Mouse (Mus musculus) liver, embryonic 16.5 days (tissue): ENCODE results near the gene Ogt. TPM values are rescaled to one million over a fixed set of nuclear protein-coding genes. Genes with fewer than 3 reads are reported as not detected.

Source experiments
- ATAC-seq: fragments of 200-750 bp; cut with Nextera tagmentation; 2 replicates; pipeline ENCODE4 v1.8.0; 2017; ENCODE audit warnings: low read depth, mild to moderate bottlenecking, moderate number of reproducible peaks, moderate library complexity
- H3K27ac ChIP-seq: fragments of 300-500 bp; sonication (generic); 2 replicates; pipeline ENCODE4 v1.5.1; 2014; ENCODE audit warnings: mild to moderate bottlenecking, low read length
- H3K27me3 ChIP-seq: fragments of 300-500 bp; sonication (generic); 2 replicates; pipeline ENCODE4 v1.6.1; 2014; ENCODE audit warnings: low read depth, low read length, mixed read lengths; ENCODE audit not compliant: control insufficient read depth, insufficient read depth
- H3K36me3 ChIP-seq: fragments of 300-500 bp; sonication (generic); 2 replicates; pipeline ENCODE4 v1.6.1; 2014; ENCODE audit warnings: mild to moderate bottlenecking; ENCODE audit not compliant: control insufficient read depth, insufficient read depth
- H3K4me1 ChIP-seq: fragments of 300-500 bp; sonication (generic); 2 replicates; pipeline ENCODE4 v1.6.1; 2014; ENCODE audit warnings: low read depth, low read length, mixed read lengths; ENCODE audit not compliant: control insufficient read depth
- H3K4me2 ChIP-seq: fragments of 300-500 bp; sonication (generic); 2 replicates; pipeline ENCODE4 v1.6.1; 2014; ENCODE audit warnings: low read depth, low read length, mixed read lengths
- H3K4me3 ChIP-seq: fragments of 300-500 bp; sonication (generic); 2 replicates; pipeline ENCODE4 v1.5.1; 2014; ENCODE audit warnings: low read depth, mild to moderate bottlenecking, low read length
- H3K9ac ChIP-seq: fragments of 300-500 bp; sonication (generic); 2 replicates; pipeline ENCODE4 v1.6.1; 2014; ENCODE audit warnings: low read depth, low read length
- H3K9me3 ChIP-seq: fragments of 300-500 bp; sonication (generic); replicated peaks from 2 replicates; pipeline ENCODE4 v1.6.1; 2016; ENCODE audit warnings: low read length; ENCODE audit not compliant: control insufficient read depth
- WGBS: fragments of 180-500 bp; shearing (Covaris S2); extraction: QIAGEN DNeasy Blood & Tissue Kit; methylation state at CpG from one replicate; pipeline ENCODE4 v1.1.7; 2014; ENCODE audit not compliant: insufficient replicate concordance; 5-methylcytosine and 5-hydroxymethylcytosine counted together
- polyA plus RNA-seq: library from polyadenylated mRNA; unstranded; fragments of >200 nt; fragmentation: Nextera tagmentation; extraction: Ambion mirVana; gene quantifications from 2 replicates; pipeline ENCODE4 v1.2.1, GENCODE M21; 2015

Gene Ogt
- polyA plus RNA-seq, 1 experiment from 2014 or later: 55.6 TPM

DNA sequence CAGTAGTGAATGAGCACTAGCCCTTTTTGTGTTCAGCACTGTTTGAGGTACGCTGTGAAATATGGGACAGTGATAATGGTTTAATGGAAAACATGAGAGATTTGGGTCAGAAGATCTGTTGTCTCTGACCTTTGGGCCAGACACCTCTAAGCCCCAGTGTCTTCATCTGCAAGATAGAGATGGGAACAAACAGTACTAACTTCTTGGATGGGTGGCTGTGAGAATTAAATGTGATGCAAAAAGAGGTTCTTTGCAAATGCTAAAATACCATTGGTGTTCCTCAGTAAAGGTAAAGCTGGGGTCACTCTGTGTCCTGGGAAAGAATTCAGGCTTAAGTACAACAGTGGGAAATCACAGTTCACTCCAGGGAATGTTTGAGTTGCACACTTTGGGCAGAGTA is 80.5 kb downstream of the Ogt start:
- Histone ChIP-seq H3K27ac (no peak overlapping the region), H3K4me1 (no peaks in the 10 kb centered on the region), H3K4me2 (no peak overlapping the region), H3K9me3 (no peaks in the 10 kb centered on the region), H3K4me3 (no peak overlapping the region), H3K36me3 (no peaks in the 10 kb centered on the region), H3K27me3 (no peaks in the 10 kb centered on the region), H3K9ac (no peak overlapping the region)
- no peak for ATAC-seq
- WGBS: 53% methylated on average over 1 of the region's 1 CpGs

DNA sequence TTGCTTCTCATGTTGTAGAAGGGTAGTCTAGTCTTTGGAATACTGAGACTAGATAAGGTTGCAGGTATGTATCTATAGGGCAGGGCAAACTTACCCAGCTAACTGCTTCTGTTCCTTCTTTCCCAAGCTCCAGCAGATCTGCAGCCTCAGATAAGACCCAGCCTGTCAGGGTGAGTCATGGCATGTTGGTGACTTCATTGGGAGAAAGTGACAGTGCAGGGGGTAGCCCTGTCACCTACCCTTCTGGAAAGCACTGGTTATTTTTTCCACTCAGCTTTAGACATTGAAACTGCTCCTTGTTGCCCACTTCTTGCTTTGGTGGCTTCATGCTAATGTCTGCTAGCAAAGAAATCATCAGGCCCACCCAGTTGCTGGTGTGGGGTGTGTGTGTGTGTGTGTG is 90.2 kb downstream of the Ogt start:
- no peak for ATAC-seq
- no peak overlapping the region for H3K9ac ChIP-seq
- H3K27me3 ChIP-seq: no peaks in the 10 kb centered on the region
- H3K9me3 ChIP-seq: no peaks in the 10 kb centered on the region
- no peak overlapping the region for H3K4me3 ChIP-seq
- no peak overlapping the region for H3K27ac ChIP-seq
- H3K4me1 ChIP-seq: no peaks in the 10 kb centered on the region
- no peak overlapping the region for H3K4me2 ChIP-seq
- H3K36me3 ChIP-seq: no peaks in the 10 kb centered on the region

DNA sequence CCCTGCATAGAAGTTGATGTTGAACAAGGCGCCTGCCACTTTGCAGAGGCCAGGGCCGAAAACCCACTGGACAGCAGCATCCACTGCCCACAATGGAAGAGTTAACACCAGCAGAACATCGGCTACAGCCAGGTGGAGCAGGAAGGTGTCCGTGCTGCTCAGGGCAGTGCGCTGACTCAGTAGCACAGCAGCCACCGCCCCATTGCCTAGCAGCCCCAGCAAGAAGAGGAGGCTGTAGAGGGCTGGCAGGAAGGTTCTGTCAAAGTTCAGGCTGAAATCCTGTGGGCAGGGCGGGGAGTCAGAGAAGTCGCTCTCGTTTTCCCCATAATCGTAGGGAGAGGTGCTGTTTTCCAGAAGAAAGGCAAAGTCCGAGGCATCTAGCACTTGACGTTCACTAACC is 92.8 kb downstream of the Ogt start:
- Histone ChIP-seq H3K4me2 (no peak overlapping the region), H3K27me3 (no peaks in the 10 kb centered on the region), H3K9me3 (no peaks in the 10 kb centered on the region), H3K4me3 (no peak overlapping the region), H3K36me3 (no peaks in the 10 kb centered on the region), H3K27ac (no peak overlapping the region), H3K4me1 (no peaks in the 10 kb centered on the region), H3K9ac (no peak overlapping the region)
- 51% methylated on average over 12 of the region's 12 CpGs for WGBS
- ATAC-seq: no peak

DNA sequence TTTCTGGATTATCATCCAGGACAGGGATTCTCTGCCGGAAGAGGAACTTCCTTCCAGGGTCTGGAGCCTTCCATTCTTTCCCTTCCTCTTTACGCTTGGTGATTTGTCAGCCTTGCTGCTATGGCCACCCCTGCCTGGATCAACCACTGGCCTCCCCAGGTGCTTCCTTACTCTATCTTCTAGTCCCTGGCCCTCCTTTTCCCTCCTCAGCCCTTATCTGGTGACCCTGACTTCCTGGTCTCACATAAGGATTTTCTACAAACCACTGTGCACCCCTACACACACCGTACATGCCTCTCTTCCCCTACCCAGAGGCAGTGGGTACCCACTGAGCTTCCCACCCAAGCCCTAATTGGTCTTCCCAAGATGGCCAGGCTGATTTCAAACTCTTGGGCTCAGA is 93.4 kb downstream of the Ogt start:
- 44% methylated on average over 3 of the region's 3 CpGs for WGBS
- Histone ChIP-seq H3K9me3 (no peaks in the 10 kb centered on the region), H3K27ac (no peak overlapping the region), H3K4me3 (no peak overlapping the region), H3K36me3 (no peaks in the 10 kb centered on the region), H3K27me3 (no peaks in the 10 kb centered on the region), H3K9ac (no peak overlapping the region), H3K4me1 (no peaks in the 10 kb centered on the region), H3K4me2 (no peak overlapping the region)
- ATAC-seq: no peak

DNA sequence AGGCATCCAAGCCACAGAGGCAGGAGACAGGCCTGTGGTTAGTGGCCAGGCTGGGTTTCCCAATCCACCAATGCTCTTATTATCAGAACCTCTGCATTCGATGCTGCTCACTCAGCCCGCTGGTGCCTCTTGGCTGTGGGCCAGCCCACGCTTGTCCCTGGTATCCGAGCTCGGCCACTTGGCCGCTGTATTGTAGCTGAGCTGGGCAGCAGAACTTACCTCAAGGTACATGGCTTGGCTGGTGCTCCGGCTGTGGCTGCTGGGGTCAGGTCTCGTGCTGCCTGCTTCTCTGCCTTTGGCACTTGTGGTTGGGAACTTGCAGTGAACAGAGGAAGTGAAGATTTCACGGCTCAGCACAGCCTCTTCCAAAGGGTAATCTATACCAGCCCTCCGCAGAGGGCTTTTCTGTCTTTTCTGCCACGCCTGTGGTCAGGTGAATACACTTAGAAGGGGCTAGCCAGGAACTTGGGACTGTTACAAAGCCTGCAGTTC is 94.0 kb downstream of the Ogt start, which contains the start of gene Cxcr3:
TSS of gene Cxcr3 (minus strand) at position 442 of the 492 bp plus-strand sequence.
- H3K4me3 ChIP-seq: no peak within 1 kb of the TSS
- H3K4me1 ChIP-seq: no peaks in the 10 kb centered on the region
- 31% methylated on average over 11 of the region's 11 CpGs for WGBS
- no peaks in the 10 kb centered on the region for H3K9me3 ChIP-seq
- no peak for ATAC-seq
- H3K4me2 ChIP-seq: peak within 1 kb of the TSS; percentile 9; the same call in 1 of the 2 replicates
- no peaks in the 10 kb centered on the region for H3K27me3 ChIP-seq
- H3K36me3 ChIP-seq: no peaks in the 10 kb centered on the region
- no peak within 1 kb of the TSS for H3K27ac ChIP-seq
- no peak within 1 kb of the TSS for H3K9ac ChIP-seq

Other genes starting within 250 kb of the Ogt start
- 6.1 and 6.5 TPM in 2 replicates for gene Zmym3, start 219.2 kb upstream of the Ogt start, polyA plus RNA-seq
- gene Nono, start 210.7 kb upstream of the Ogt start, polyA plus RNA-seq: 93.5 and 101 TPM in 2 replicates
- gene Itgb1bp2, start 191.0 kb upstream of the Ogt start, polyA plus RNA-seq: 2.8 and 6.5 TPM in 2 replicates
- 5.8 and 6.2 TPM in 2 replicates for gene Taf1, start 107.3 kb upstream of the Ogt start, polyA plus RNA-seq
- gene Cxcr3, start 94.2 kb downstream of the Ogt start, polyA plus RNA-seq: 0.31 and 0.35 TPM in 2 replicates
- gene Gm4779, start 154.4 kb downstream of the Ogt start, polyA plus RNA-seq: 0.15 TPM in 2 replicates
- gene 8030474K03Rik, start 154.6 kb downstream of the Ogt start, polyA plus RNA-seq: 0.06 and 0.15 TPM in 2 replicates
- gene Nhsl2, start 209.3 kb downstream of the Ogt start, polyA plus RNA-seq: 1.6 and 1.7 TPM in 2 replicates